ENCODE assay signal across 25 mouse cellular contexts in genomic region chr16:97239626-97240025, GRCm38 (mm10).
DNase-seq lines count a peak whose midpoint lies in the region; ATAC-seq and TF ChIP-seq lines count a peak whose summit lies in the region.
"Had no signal": no experiment of that assay in that cellular context is flagged by ENCODE, and none has a peak within 500 bp of the region (broad histone marks: within the 10 kb centered on the region; RNA-seq: fewer than 3 reads in every experiment).

No protein-coding gene starts in this region.

- no peak overlapping the region for H3K4me2 ChIP-seq in liver, postnatal 0 days (ENCODE audit: low read depth, low read length)
- no peak overlapping the region for H3K4me2 ChIP-seq in liver, embryonic 13.5 days
- H3K4me2 ChIP-seq: forebrain, embryonic 12.5 days; forebrain, embryonic 15.5 days; heart, embryonic 12.5 days; heart, embryonic 15.5 days; hindbrain, embryonic 14.5 days had no signal

- 55% methylated on average over 5 of the region's 5 CpGs for WGBS in liver, postnatal 0 days (ENCODE audit: insufficient replicate concordance)
- 43% methylated on average over 5 of the region's 5 CpGs for WGBS in liver, embryonic 13.5 days (ENCODE audit: insufficient replicate concordance)

- H3K9me3 ChIP-seq in liver, postnatal 0 days (ENCODE audit: low read length): no peaks in the 10 kb centered on the region
- H3K9me3 ChIP-seq in liver, embryonic 13.5 days (replicated peaks): no peaks in the 10 kb centered on the region
- H3K9me3 ChIP-seq: forebrain, embryonic 12.5 days; forebrain, embryonic 15.5 days; heart, embryonic 12.5 days; heart, embryonic 15.5 days had no signal

- H3K27ac ChIP-seq in liver, postnatal 0 days (ENCODE audit: low read depth): no peak overlapping the region
- no peak overlapping the region for H3K27ac ChIP-seq in liver, embryonic 13.5 days
- H3K27ac ChIP-seq: forebrain, embryonic 12.5 days; forebrain, embryonic 15.5 days; gastrocnemius, adult 2 months; heart, embryonic 15.5 days; hindbrain, embryonic 14.5 days; hindbrain, postnatal 0 days had no signal

- DNase-seq in liver: peak; percentile 4
- no peak for DNase-seq in liver, postnatal 0 days
- no peak for DNase-seq in liver, embryonic 13.5 days
- DNase-seq in right cerebral cortex, adult 2 months (ENCODE audit: low spot score in 2 of 2): no peak
- DNase-seq in gastrocnemius, adult 18-20 months (ENCODE audit: low spot score): no peak
- DNase-seq in B cell, adult 2 months: no peak
- DNase-seq: adrenal gland, postnatal 10 days; cerebellum, adult 18-20 months; cerebellum, adult 9-10 months; cerebellum, postnatal 14 days; gastrocnemius, adult 2 months; gastrocnemius, postnatal 14 days; heart, adult 18-20 months; heart, postnatal 10 days; heart, postnatal 4 days; kidney, adult 11 months had no signal

- H3K27me3 ChIP-seq in liver, postnatal 0 days (ENCODE audit: insufficient read depth, low read length): no peaks in the 10 kb centered on the region
- H3K27me3 ChIP-seq in liver, embryonic 13.5 days: no peaks in the 10 kb centered on the region
- H3K27me3 ChIP-seq: forebrain, embryonic 12.5 days; forebrain, embryonic 15.5 days; heart, embryonic 12.5 days; heart, embryonic 15.5 days had no signal

- no peak overlapping the region for H3K4me3 ChIP-seq in liver, postnatal 0 days (ENCODE audit: low read depth, low read length)
- no peak overlapping the region for H3K4me3 ChIP-seq in liver, embryonic 13.5 days (replicated peaks)
- H3K4me3 ChIP-seq: forebrain, embryonic 12.5 days; forebrain, embryonic 15.5 days; gastrocnemius, adult 2 months; heart, embryonic 12.5 days; heart, embryonic 15.5 days had no signal

- no peak for TF ChIP-seq CTCF in liver, postnatal 0 days (IDR thresholded peaks at IDR 0.05; ENCODE audit: low read depth)

- H3K36me3 ChIP-seq in liver, postnatal 0 days (replicated peaks; ENCODE audit: insufficient read depth, low read length): no peaks in the 10 kb centered on the region
- no peaks in the 10 kb centered on the region for H3K36me3 ChIP-seq in liver, embryonic 13.5 days
- H3K36me3 ChIP-seq: forebrain, embryonic 12.5 days; forebrain, embryonic 15.5 days; heart, embryonic 12.5 days; heart, embryonic 15.5 days had no signal

- no peaks in the 10 kb centered on the region for H3K4me1 ChIP-seq in liver, postnatal 0 days (ENCODE audit: insufficient read depth)
- peaks cover 9% of the 10 kb centered on the region; the same call in 1 of the 2 replicates for H3K4me1 ChIP-seq in liver, embryonic 13.5 days (replicated peaks)
- H3K4me1 ChIP-seq: forebrain, embryonic 12.5 days; forebrain, embryonic 15.5 days; heart, embryonic 12.5 days; heart, embryonic 15.5 days had no signal

- ATAC-seq in liver, postnatal 0 days: no peak
- ATAC-seq in erythroid progenitor cell, adult 5-6 weeks (replicated peaks; ENCODE audit: low FRiP score, poor library complexity, severe bottlenecking): peak; percentile 78
- ATAC-seq in liver, embryonic 13.5 days (ENCODE audit: low read depth): peak; percentile 70
- ATAC-seq: activated CD4-positive, CD25-positive, alpha-beta regulatory T cell, adult 4 months; forebrain, embryonic 15.5 days; hindbrain, postnatal 0 days; inflammation-experienced regulatory T-cells, adult 6 months had no signal

- TF ChIP-seq EP300 in liver, postnatal 0 days (IDR thresholded peaks at IDR 0.05; ENCODE audit: low read depth): no peak

- H3K9ac ChIP-seq in liver, postnatal 0 days (replicated peaks): no peak overlapping the region
- no peak overlapping the region for H3K9ac ChIP-seq in liver, embryonic 13.5 days
- H3K9ac ChIP-seq: forebrain, embryonic 12.5 days; forebrain, embryonic 15.5 days; heart, embryonic 12.5 days; heart, embryonic 15.5 days; hindbrain, embryonic 14.5 days had no signal
